Mouse (Mus musculus) limb, embryonic 12.5 days (tissue): Measurements from ENCODE around the gene Sbds. TPM values are rescaled to one million over a fixed set of nuclear protein-coding genes. Genes with fewer than 3 reads are reported as not detected.

Source experiments
- ATAC-seq: fragments of 200-750 bp; cut with Nextera tagmentation; 2 replicates; pipeline ENCODE4 v1.8.0; 2017; ENCODE audit warnings: low read depth, moderate TSS enrichment; ENCODE audit not compliant: insufficient number of reproducible peaks, insufficient read depth, low FRiP score, low TSS enrichment
- H3K27ac ChIP-seq: fragments of 300-500 bp; sonication (generic); 2 replicates; pipeline ENCODE4 v1.5.1; 2016; ENCODE audit warnings: mild to moderate bottlenecking, moderate library complexity
- H3K27me3 ChIP-seq: fragments of 300-500 bp; sonication (generic); 2 replicates; pipeline ENCODE4 v1.6.1; 2016; ENCODE audit warnings: mild to moderate bottlenecking, moderate library complexity
- H3K36me3 ChIP-seq: fragments of 300-500 bp; sonication (generic); 2 replicates; pipeline ENCODE4 v1.6.1; 2016; ENCODE audit warnings: mild to moderate bottlenecking, moderate library complexity
- H3K4me1 ChIP-seq: fragments of 300-500 bp; sonication (generic); replicated peaks from 2 replicates; pipeline ENCODE4 v1.6.1; 2016
- H3K4me2 ChIP-seq: fragments of 300-500 bp; sonication (generic); 2 replicates; pipeline ENCODE4 v1.6.1; 2016; ENCODE audit warnings: mild to moderate bottlenecking, moderate library complexity
- H3K4me3 ChIP-seq: fragments of 300-500 bp; sonication (generic); replicated peaks from 2 replicates; pipeline ENCODE4 v1.5.1; 2016; ENCODE audit warnings: mild to moderate bottlenecking
- H3K9ac ChIP-seq: fragments of 300-500 bp; sonication (generic); replicated peaks from 2 replicates; pipeline ENCODE4 v1.6.1; 2016; ENCODE audit warnings: mild to moderate bottlenecking, moderate library complexity
- H3K9me3 ChIP-seq: fragments of 300-500 bp; sonication (generic); 2 replicates; pipeline ENCODE4 v1.6.1; 2016; ENCODE audit warnings: mild to moderate bottlenecking, moderate library complexity
- WGBS: fragments of 180-500 bp; shearing (Covaris S2); methylation state at CpG from one replicate; pipeline ENCODE4 v1.1.7; 2016; 5-methylcytosine and 5-hydroxymethylcytosine counted together
- polyA plus RNA-seq: library from polyadenylated mRNA; unstranded; fragments of >200 nt; fragmentation: Nextera tagmentation; extraction: Ambion mirVana; gene quantifications from 2 replicates; pipeline ENCODE4 v1.2.1, GENCODE M21; 2016

Sbds gene
- polyA plus RNA-seq, 1 experiment from 2014 or later, result 64.8 TPM

- Histone ChIP-seq H3K4me2 (peak overlapping the region; percentile 69), H3K9me3 (peaks cover 7% of the 10 kb centered on the region; the same call in 1 of the 2 replicates), H3K4me1 (peaks cover 15% of the 10 kb centered on the region), H3K4me3 (peak overlapping the region; percentile 100), H3K27me3 (no peaks in the 10 kb centered on the region), H3K36me3 (0 out of 2 replicates have a peak, but pooled peaks cover 2% of the 10 kb centered on the region), H3K9ac (peak overlapping the region; percentile 94), H3K27ac (peak overlapping the region; percentile 87)
- ATAC-seq, result peak; percentile 77; the same call in 1 of the 2 replicates
- WGBS, result under 1% methylated on average over 88 of the region's 88 CpGs
Observed at GRCm38 (mm10) chr5:130222146-130223004, 33.0 kb downstream of the Sbds start.

- Histone ChIP-seq H3K9ac (peak overlapping the region; percentile 94), H3K27ac (peak overlapping the region; percentile 67; the same call in 1 of the 2 replicates), H3K4me1 (peaks cover 15% of the 10 kb centered on the region), H3K27me3 (no peaks in the 10 kb centered on the region), H3K36me3 (0 out of 2 replicates have a peak, but pooled peaks cover 2% of the 10 kb centered on the region), H3K4me3 (peak overlapping the region; percentile 100), H3K9me3 (peaks cover 7% of the 10 kb centered on the region; the same call in 1 of the 2 replicates), H3K4me2 (peak overlapping the region; percentile 69)
- WGBS, result 2% methylated on average over 10 of the region's 10 CpGs
- ATAC-seq, result no peak; the same call in 1 of the 2 replicates
Observed at GRCm38 (mm10) chr5:130221760-130222145, 33.6 kb downstream of the Sbds start.

DNA sequence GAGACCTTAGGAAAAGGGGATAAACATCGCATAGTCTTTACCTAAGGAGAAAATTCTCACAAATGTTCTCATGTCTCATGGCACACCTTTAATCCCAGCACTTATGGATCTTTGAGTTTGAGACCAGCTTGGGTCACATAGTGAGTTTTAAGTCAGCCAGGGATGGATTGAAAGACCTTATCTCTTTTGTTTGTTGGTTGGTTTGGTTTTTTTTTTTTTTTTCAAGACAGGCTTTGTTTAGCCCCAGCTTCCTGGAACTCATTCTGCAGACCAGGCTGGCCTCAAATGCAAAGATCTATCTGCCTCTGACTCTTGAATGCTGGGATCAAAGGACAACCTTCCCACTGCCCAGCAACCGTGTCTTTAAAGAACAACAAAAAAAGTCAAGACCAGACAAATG lies 34.0 kb downstream of the Sbds start:
- Histone ChIP-seq H3K27me3 (no peaks in the 10 kb centered on the region), H3K27ac (no peak overlapping the region), H3K9ac (no peak overlapping the region; the same call in 1 of the 2 replicates), H3K9me3 (peaks cover 7% of the 10 kb centered on the region; the same call in 1 of the 2 replicates), H3K4me2 (peak overlapping the region; percentile 69), H3K36me3 (0 out of 2 replicates have a peak, but pooled peaks cover 2% of the 10 kb centered on the region), H3K4me3 (peak overlapping the region; percentile 100), H3K4me1 (peaks cover 15% of the 10 kb centered on the region)
- 55% methylated on average over 2 of the region's 2 CpGs for WGBS
- ATAC-seq, result no peak

DNA sequence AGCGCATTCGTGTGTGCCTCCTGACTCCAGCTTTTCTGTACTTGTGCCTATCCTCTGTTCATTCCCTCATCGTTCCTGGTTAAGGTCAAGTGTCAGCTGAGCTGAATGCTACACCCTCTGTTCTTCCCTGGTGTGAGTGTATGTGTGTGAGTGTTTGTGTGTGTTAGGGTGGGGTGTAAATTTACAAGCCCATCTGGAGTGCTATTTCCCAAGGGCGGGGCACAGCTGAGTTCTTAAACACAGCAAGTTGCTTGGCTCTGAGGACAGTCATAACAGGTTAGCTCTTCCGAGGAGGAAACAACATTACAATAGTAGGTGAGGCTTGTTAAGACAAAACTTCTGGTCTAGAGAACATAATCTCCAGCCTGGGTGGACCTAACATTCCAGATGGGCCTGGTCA lies 37.0 kb downstream of the Sbds start:
- no peak for ATAC-seq
- WGBS, result 87% methylated on average over 5 of the region's 5 CpGs

GRCm38 (mm10) chr5:130217406-130217805 lies 37.9 kb downstream of the Sbds start:
- Histone ChIP-seq H3K27ac (no peak overlapping the region), H3K36me3 (peaks cover 22% of the 10 kb centered on the region), H3K4me1 (no peaks in the 10 kb centered on the region), H3K9ac (no peak overlapping the region), H3K4me2 (no peak overlapping the region), H3K27me3 (no peaks in the 10 kb centered on the region), H3K9me3 (peaks cover 7% of the 10 kb centered on the region; the same call in 1 of the 2 replicates), H3K4me3 (no peak overlapping the region)
- ATAC-seq, result no peak
- 87% methylated on average over 4 of the region's 4 CpGs for WGBS

More for the DNA sequence above, 37.0 kb downstream of the Sbds start:
- Histone ChIP-seq H3K9me3 (peaks cover 7% of the 10 kb centered on the region; the same call in 1 of the 2 replicates), H3K4me3 (no peak overlapping the region), H3K9ac (no peak overlapping the region), H3K36me3 (peaks cover 13% of the 10 kb centered on the region; the same call in 1 of the 2 replicates), H3K4me1 (peaks cover 6% of the 10 kb centered on the region), H3K4me2 (no peak overlapping the region), H3K27ac (no peak overlapping the region), H3K27me3 (no peaks in the 10 kb centered on the region)

DNA sequence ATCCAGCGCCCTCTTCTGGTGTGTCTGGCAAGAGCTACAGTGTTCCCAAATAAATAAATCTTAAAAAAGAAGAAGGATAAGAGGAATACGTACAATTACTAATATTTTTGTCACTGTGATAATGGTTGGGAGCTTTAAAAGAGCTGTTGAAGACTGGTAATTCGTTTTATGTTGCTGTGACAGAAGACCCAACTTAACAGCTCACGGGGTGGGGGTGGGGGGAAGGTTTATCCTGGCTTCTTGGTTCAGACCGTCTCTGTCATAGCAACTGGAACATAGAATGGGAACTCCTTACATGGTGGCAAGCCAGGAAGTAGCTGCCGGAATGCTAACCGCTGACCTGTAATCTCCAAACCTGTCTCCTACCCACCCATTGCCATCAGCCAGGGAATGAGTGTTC lies 38.5 kb downstream of the Sbds start, which contains the start of gene Tmem248:
TSS of gene Tmem248 (plus strand) at position 301 of the 400 bp plus-strand sequence.
- WGBS, result 83% methylated on average over 7 of the region's 7 CpGs
- ATAC-seq, result no peak
- H3K4me2 ChIP-seq, result no peak within 1 kb of the TSS
- peaks cover 29% of the 10 kb centered on the region for H3K36me3 ChIP-seq
- no peak within 1 kb of the TSS for H3K9ac ChIP-seq
- no peaks in the 10 kb centered on the region for H3K27me3 ChIP-seq
- H3K9me3 ChIP-seq, result peaks cover 7% of the 10 kb centered on the region; the same call in 1 of the 2 replicates
- no peaks in the 10 kb centered on the region for H3K4me1 ChIP-seq
- no peak within 1 kb of the TSS for H3K27ac ChIP-seq
- no peak within 1 kb of the TSS for H3K4me3 ChIP-seq

DNA sequence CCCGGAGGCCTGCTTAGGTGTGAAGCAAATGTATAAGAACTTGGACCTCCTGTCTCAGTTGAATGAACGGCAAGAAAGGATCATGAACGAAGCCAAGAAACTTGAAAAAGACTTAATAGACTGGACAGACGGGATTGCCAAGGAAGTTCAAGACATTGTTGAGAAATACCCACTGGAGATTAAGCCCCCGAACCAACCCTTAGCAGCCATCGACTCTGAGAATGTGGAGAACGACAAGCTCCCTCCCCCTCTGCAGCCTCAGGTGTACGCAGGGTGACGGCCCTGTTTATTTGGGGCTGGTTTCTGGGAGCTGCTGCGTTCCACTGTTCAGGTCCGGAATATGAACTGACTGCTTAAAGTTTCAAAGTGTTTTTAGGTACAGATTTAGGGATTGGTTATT lies 42.4 kb downstream of the Sbds start:
- Histone ChIP-seq H3K9me3 (peaks cover 3% of the 10 kb centered on the region; the same call in 1 of the 2 replicates), H3K27me3 (no peaks in the 10 kb centered on the region), H3K4me3 (no peak overlapping the region), H3K4me2 (no peak overlapping the region), H3K27ac (no peak overlapping the region), H3K4me1 (no peaks in the 10 kb centered on the region), H3K36me3 (peaks cover 63% of the 10 kb centered on the region), H3K9ac (no peak overlapping the region)
- WGBS, result 90% methylated on average over 11 of the region's 11 CpGs
- ATAC-seq, result no peak

- 92% methylated on average over 4 of the region's 4 CpGs for WGBS
- H3K4me1 ChIP-seq, result no peaks in the 10 kb centered on the region
- H3K27me3 ChIP-seq, result no peaks in the 10 kb centered on the region
- peaks cover 75% of the 10 kb centered on the region for H3K36me3 ChIP-seq
- no peak for ATAC-seq
- H3K4me2 ChIP-seq, result no peak overlapping the region
- no peak overlapping the region for H3K27ac ChIP-seq
- no peaks in the 10 kb centered on the region for H3K9me3 ChIP-seq
- H3K4me3 ChIP-seq, result no peak overlapping the region
- no peak overlapping the region for H3K9ac ChIP-seq
Observed at GRCm38 (mm10) chr5:130207299-130207698, 48.0 kb downstream of the Sbds start.

- H3K9ac ChIP-seq, result no peak overlapping the region
- H3K27me3 ChIP-seq, result no peaks in the 10 kb centered on the region
- ATAC-seq, result no peak
- H3K9me3 ChIP-seq, result no peaks in the 10 kb centered on the region
- H3K4me3 ChIP-seq, result no peak overlapping the region
- H3K4me1 ChIP-seq, result no peaks in the 10 kb centered on the region
- H3K4me2 ChIP-seq, result no peak overlapping the region
- no peak overlapping the region for H3K27ac ChIP-seq
- WGBS, result 93% methylated on average over 3 of the region's 3 CpGs
- peaks cover 69% of the 10 kb centered on the region for H3K36me3 ChIP-seq
Observed at GRCm38 (mm10) chr5:130205441-130206023, 49.8 kb downstream of the Sbds start.

GRCm38 (mm10) chr5:130204560-130204959 lies 50.8 kb downstream of the Sbds start:
- no peaks in the 10 kb centered on the region for H3K27me3 ChIP-seq
- H3K4me1 ChIP-seq, result no peaks in the 10 kb centered on the region
- 78% methylated on average over 6 of the region's 6 CpGs for WGBS
- no peak overlapping the region for H3K9ac ChIP-seq
- peaks cover 68% of the 10 kb centered on the region for H3K36me3 ChIP-seq
- no peak overlapping the region for H3K4me2 ChIP-seq
- H3K9me3 ChIP-seq, result no peaks in the 10 kb centered on the region
- ATAC-seq, result no peak
- no peak overlapping the region for H3K4me3 ChIP-seq
- H3K27ac ChIP-seq, result no peak overlapping the region

DNA sequence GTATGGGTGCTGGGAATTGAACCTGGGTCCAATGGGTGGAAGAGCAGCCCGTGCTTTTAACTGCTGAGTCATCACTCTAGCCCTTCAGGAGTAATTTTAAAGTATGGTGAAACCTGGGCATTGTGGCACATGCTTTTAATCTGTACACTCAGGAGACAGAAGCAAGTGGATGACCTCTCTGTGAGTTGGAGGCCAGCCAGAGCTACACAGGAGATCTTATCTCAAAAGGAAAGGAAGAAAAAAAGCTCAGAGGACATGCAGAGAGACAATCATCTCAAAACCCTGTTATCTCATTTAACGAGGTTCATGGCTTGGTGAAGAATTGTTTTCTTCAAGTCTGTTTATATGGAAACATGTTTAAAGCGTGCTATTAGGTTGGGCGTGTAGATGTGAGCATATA lies 51.4 kb downstream of the Sbds start:
- 78% methylated on average over 4 of the region's 4 CpGs for WGBS
- Histone ChIP-seq H3K4me3 (no peak overlapping the region), H3K27ac (no peak overlapping the region), H3K4me2 (no peak overlapping the region), H3K9me3 (no peaks in the 10 kb centered on the region), H3K4me1 (no peaks in the 10 kb centered on the region), H3K36me3 (peaks cover 67% of the 10 kb centered on the region), H3K27me3 (no peaks in the 10 kb centered on the region), H3K9ac (no peak overlapping the region)
- no peak for ATAC-seq
